Mouse (Mus musculus): ENCODE results near the gene A630023A22Rik. TPM values are rescaled to one million over a fixed set of nuclear protein-coding genes. Genes with fewer than 3 reads are reported as not detected.
A peak's percentile ranks its signal among the peaks of the same experiment; 100 is the strongest.

Gene A630023A22Rik
- not detected for total RNA-seq (2022)

GRCm38 (mm10) chr14:34102601-34103000 lies at the start of gene A630023A22Rik:
Gene A630023A22Rik, minus strand, starts transcription at chr14:34102754.
- DNase-seq (ENCODE audit: low spot score), result no peak

GRCm38 (mm10) chr14:34152342-34152741 lies 49.8 kb upstream of the A630023A22Rik start, which contains the start of gene Npy4r:
Gene Npy4r, minus strand, starts transcription at chr14:34152489.
- peak; percentile 27 for DNase-seq (ENCODE audit: low spot score)

GRCm38 (mm10) chr14:34142915-34143314 lies 40.4 kb upstream of the A630023A22Rik start:
- no peak for DNase-seq (ENCODE audit: low spot score)

- no peak for DNase-seq (ENCODE audit: low spot score)
Observed at GRCm38 (mm10) chr14:34142316-34142715, 39.8 kb upstream of the A630023A22Rik start.

- DNase-seq (ENCODE audit: low spot score), result no peak
Observed at GRCm38 (mm10) chr14:34139671-34140664, 37.4 kb upstream of the A630023A22Rik start.

GRCm38 (mm10) chr14:34135391-34135790 lies 32.8 kb upstream of the A630023A22Rik start:
- no peak for DNase-seq (ENCODE audit: low spot score)

- no peak for DNase-seq (ENCODE audit: low spot score)
Observed at GRCm38 (mm10) chr14:34131216-34131615, 28.7 kb upstream of the A630023A22Rik start.

- DNase-seq (ENCODE audit: low spot score), result no peak
Observed at GRCm38 (mm10) chr14:34121691-34122090, 19.1 kb upstream of the A630023A22Rik start.

GRCm38 (mm10) chr14:34120923-34121351 lies 18.4 kb upstream of the A630023A22Rik start:
- no peak for DNase-seq (ENCODE audit: low spot score)

GRCm38 (mm10) chr14:34120016-34120910 lies 17.7 kb upstream of the A630023A22Rik start:
- peak; percentile 21 for DNase-seq (ENCODE audit: low spot score)

GRCm38 (mm10) chr14:34119046-34119723 lies 16.6 kb upstream of the A630023A22Rik start:
- peak; percentile 14 for DNase-seq (ENCODE audit: low spot score)

- no peak for DNase-seq (ENCODE audit: low spot score)
Observed at GRCm38 (mm10) chr14:34114311-34114710, 11.8 kb upstream of the A630023A22Rik start.

GRCm38 (mm10) chr14:34107594-34107993 lies 5.0 kb upstream of the A630023A22Rik start:
- DNase-seq (ENCODE audit: low spot score), result no peak

- DNase-seq (ENCODE audit: low spot score), result no peak
Observed at GRCm38 (mm10) chr14:34106389-34107062, 4.0 kb upstream of the A630023A22Rik start.

GRCm38 (mm10) chr14:34104892-34105291 lies 2.3 kb upstream of the A630023A22Rik start:
- peak; percentile 67 for DNase-seq (ENCODE audit: low spot score)

- no peak for DNase-seq (ENCODE audit: low spot score)
Observed at GRCm38 (mm10) chr14:34103855-34104254, 1.3 kb upstream of the A630023A22Rik start.

GRCm38 (mm10) chr14:34096161-34096560 lies 6.4 kb downstream of the A630023A22Rik start:
- DNase-seq (ENCODE audit: low spot score), result no peak

GRCm38 (mm10) chr14:34092856-34093255 lies 9.7 kb downstream of the A630023A22Rik start:
- DNase-seq (ENCODE audit: low spot score), result no peak

- DNase-seq (ENCODE audit: low spot score), result no peak
Observed at GRCm38 (mm10) chr14:34091475-34091874, 11.1 kb downstream of the A630023A22Rik start.

- no peak for DNase-seq (ENCODE audit: low spot score)
Observed at GRCm38 (mm10) chr14:34089796-34090195, 12.8 kb downstream of the A630023A22Rik start.

Data from heart, adult 8-10 months (tissue).